Mouse (Mus musculus): Measurements from ENCODE around the gene Tpt1. TPM values are rescaled to one million over a fixed set of nuclear protein-coding genes. Genes with fewer than 3 reads are reported as not detected.

Tpt1 gene
- total RNA-seq, 2 experiments from 2014 or later: 1,219 to 1,311 TPM

DNA sequence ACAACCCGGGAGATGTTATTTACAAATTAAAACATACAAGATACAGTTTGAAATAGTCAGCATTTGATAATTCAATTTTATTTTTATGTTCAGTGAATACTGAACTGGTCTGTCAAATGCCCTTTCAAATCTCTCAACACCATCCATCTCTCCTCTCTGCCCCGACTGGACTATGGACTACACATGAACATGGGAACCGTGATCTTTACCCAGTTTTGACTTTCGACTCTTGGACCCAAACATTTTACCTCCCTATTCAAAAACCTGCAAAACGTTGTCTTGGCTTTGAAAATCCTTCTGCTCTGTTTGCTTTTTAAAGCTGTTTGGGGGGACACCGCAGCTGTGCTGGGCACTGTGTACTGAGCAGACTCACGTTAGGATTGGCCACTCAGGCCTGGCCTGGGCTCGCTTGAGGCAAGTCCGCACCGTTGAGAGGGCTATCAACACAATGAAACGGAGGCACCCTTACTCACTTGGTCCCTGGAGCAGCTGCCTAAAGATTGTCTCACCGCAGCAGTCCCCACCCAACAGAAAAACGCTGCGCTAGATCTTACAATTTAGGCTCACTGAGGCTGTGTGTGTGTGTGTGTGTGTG lies 25.0 kb downstream of the Tpt1 start:
- intact Hi-C loops (cut with DNase I): no loop called here

DNA sequence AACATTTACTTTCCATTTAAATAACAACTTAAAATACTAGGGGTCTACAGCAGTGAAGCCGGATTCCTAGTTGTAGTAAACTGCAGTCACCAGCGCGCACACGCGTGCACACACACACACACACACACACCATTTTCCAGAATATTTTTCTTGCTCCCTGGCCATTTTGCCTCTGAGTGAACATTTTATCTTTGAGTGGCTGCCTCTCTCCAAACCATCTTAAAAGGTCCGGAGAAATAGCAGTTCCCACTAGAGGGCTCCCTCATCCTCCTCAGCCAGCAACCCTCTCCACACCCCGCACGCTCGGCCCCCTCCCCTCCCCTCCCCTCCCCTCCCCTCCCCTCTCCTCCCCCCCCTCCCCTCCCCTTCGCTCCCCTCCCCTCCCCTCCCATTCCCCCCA lies 25.7 kb downstream of the Tpt1 start:
- peak in 1 of 2 experiments; percentile 63 for DNase-seq (ENCODE audit: extremely low spot score in 1 of 2, low spot score in 2 of 2)
- intact Hi-C loops (cut with DNase I): no loop called here

More for the DNA sequence above, 25.0 kb downstream of the Tpt1 start:
- DNase-seq (ENCODE audit: extremely low spot score in 1 of 2, low spot score in 2 of 2): no peak

DNA sequence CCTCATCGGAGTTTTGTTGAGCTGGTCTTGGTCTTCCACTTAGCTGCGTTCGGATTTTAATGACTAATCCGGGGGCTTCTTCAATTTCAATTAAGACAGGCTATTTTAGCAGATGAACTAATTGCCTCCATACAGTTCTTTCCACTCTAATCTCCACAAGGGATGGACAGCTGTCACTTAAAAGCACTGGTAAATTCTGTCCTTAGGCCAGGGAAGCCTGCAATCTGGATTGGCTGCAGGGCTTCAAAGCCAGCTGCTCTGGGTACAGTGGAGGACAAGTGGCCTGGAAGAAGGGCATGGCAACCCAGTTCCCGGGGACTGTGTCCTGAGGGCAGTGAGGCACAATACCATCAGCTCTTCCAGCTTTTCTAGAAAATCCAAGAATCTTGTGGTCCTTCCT lies 26.2 kb downstream of the Tpt1 start:
- DNase-seq (ENCODE audit: extremely low spot score in 1 of 2, low spot score in 2 of 2): no peak
- intact Hi-C loops (cut with DNase I): no loop called here

GRCm38 (mm10) chr14:75871750-75872149 lies 26.9 kb downstream of the Tpt1 start:
- intact Hi-C loops (cut with DNase I): no loop called here

GRCm38 (mm10) chr14:75873612-75874011 lies 28.7 kb downstream of the Tpt1 start:
- peak in 1 of 2 experiments; percentile 60 for DNase-seq (ENCODE audit: extremely low spot score in 1 of 2, low spot score in 2 of 2)
- intact Hi-C loops (cut with DNase I): no loop called here

More at GRCm38 (mm10) chr14:75871750-75872149, 26.9 kb downstream of the Tpt1 start:
- DNase-seq (ENCODE audit: extremely low spot score in 1 of 2, low spot score in 2 of 2): no peak

- peak; percentile 78 to 89 for DNase-seq (ENCODE audit: extremely low spot score in 1 of 2, low spot score in 2 of 2)
- intact Hi-C loops (cut with DNase I): loop anchor here (1.0 to 5.0 kb wide), 2 partner anchors 86 to 201 kb away; no protein-coding TSS in a partner anchor
Measured at GRCm38 (mm10) chr14:75876320-75877043, 31.6 kb downstream of the Tpt1 start.

DNA sequence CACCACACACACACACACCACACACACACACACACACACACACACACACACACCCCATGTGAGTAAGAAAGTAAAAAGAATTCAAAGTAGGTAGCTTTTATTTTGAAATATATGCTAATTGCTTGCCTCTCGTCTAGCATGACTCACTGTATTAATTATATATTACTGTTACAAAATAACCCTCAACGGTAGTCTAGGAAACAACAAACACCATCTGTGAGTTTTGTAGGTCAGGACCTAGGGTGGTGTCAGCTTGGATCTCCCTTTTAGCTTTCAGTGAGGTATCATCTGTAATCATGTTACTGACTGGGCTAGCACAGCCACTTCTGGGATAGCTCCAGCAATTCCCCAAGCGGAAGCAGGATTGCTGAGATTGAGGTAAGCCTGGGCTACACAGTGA lies 32.4 kb downstream of the Tpt1 start:
- DNase-seq (ENCODE audit: extremely low spot score in 1 of 2, low spot score in 2 of 2): no peak
- intact Hi-C loops (cut with DNase I): loop anchor here (5.0 kb wide), 1 partner anchor 85 kb away; no protein-coding TSS in a partner anchor

GRCm38 (mm10) chr14:75878980-75879379 lies 34.1 kb downstream of the Tpt1 start:
- DNase-seq (ENCODE audit: extremely low spot score in 1 of 2, low spot score in 2 of 2): no peak
- intact Hi-C loops (cut with DNase I): loop anchor here (5.0 kb wide), 1 partner anchor 83 kb away; no protein-coding TSS in a partner anchor

DNA sequence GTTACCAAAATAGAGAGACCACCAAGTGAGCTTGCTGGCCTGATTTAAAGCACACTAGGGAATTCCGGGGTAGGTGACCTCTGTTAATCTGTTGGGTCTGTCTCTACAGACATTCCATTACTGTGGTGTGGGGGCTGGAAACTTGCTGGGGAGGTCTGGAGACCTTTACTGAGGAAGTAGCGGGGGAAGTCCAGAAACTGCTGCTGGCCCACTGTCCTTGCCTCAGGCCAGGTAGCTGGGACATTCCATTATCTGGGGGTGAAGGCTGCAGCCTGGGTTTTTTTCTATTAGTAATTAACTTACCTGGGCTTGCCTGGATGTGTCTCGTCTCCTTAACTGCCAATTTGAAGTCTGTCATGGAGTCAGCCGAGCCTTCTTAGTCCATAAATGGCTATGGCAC lies 37.0 kb downstream of the Tpt1 start:
- intact Hi-C loops (cut with DNase I): no loop called here
- no peak for DNase-seq (ENCODE audit: extremely low spot score in 1 of 2, low spot score in 2 of 2)

DNA sequence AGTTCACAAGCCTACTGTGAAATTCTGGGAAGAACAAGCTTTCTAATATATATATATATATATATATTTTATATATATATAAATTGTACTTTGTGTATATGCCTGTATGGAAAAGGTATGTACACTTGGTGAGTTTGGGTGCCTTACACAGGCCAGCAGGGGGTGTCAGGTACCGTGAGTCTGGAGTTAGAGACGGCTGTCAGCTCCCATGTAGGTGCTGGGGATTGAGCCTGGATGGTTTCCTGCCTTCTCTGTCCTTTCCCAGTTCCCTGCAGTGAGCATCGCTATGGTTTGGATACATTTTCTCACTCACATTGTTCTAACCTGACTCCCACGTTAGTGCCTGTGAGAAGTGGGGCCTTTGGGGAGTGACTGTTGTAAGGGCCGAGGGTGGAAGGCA lies 38.4 kb downstream of the Tpt1 start:
- intact Hi-C loops (cut with DNase I): no loop called here
- DNase-seq (ENCODE audit: extremely low spot score in 1 of 2, low spot score in 2 of 2): no peak

DNA sequence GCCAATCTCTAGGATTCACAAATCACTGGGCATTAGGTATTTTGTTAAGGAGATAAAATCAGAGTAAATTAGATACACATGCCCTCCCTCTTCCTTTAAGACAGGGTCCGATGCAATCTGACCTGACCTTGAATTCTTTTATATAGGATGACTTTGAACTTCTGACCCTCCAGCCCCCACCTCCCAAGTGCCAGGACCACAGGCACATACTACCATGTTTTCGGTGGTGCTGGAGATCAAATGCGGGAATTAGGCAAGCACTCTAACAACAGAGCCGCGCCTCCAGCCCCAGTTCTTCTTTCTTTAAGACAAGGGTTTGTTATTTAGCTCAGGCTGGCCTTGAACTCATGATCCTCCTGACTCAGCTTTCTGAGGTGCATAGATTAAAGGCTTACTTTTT lies 39.0 kb downstream of the Tpt1 start:
- DNase-seq (ENCODE audit: extremely low spot score in 1 of 2, low spot score in 2 of 2): no peak
- intact Hi-C loops (cut with DNase I): no loop called here

DNA sequence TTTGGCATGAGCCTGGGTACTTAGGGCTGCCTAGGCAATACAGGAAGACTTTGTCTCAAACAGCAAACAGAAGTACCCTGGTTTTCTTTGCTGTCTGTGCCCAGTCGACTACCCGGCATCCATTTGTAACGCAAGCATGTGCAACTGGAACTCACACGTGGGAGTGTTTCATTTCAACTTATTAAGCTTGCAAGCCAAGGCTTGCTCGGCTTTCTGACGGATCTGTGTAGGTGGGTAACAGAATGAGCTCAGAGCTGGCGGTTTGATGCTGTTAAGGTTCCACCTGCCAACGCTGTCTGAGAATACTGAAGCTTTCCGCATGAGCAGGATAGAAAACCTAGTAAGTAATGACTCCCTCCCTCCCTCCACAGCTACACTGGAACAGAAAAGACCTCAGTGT lies 47.2 kb downstream of the Tpt1 start:
- DNase-seq (ENCODE audit: extremely low spot score in 1 of 2, low spot score in 2 of 2): peak; percentile 41 to 81

More for the DNA sequence above, 47.2 kb downstream of the Tpt1 start:
- intact Hi-C loops (cut with DNase I): no loop called here

Other genes with a start within 250 kb of the Tpt1 start
- not detected for gene Erich6b, start 202.8 kb upstream of the Tpt1 start, total RNA-seq (2021)
- 10 to 100 TPM; 23.2 to 23.4 TPM for gene Cog3, start 90.6 kb upstream of the Tpt1 start, total RNA-seq (2021)
- 10 to 100 TPM; 11.0 to 15.6 TPM for gene Slc25a30, start 58.1 kb upstream of the Tpt1 start, total RNA-seq (2021)
- 10 to 100 TPM; 13.2 to 14.6 TPM for gene Kctd4, start 109.9 kb downstream of the Tpt1 start, total RNA-seq (2021)
- 10 to 100 TPM; 22.5 to 23.0 TPM for gene Gtf2f2, start 165.8 kb downstream of the Tpt1 start, total RNA-seq (2021)